Mouse (Mus musculus): ENCODE results near the gene Wnk3.

- TF ChIP-seq GATA1 (IDR thresholded peaks at IDR 0.05; ENCODE audit: low read length): no peak
- no peak for TF ChIP-seq TAL1 (IDR thresholded peaks at IDR 0.05; ENCODE audit: low read length)
Measured at GRCm38 (mm10) chrX:151298329-151298728, 100.5 kb downstream of the Wnk3 start.

Data from erythroblast, embryonic 14.5 days (primary cell).